Mouse (Mus musculus) kidney, postnatal 0 days (tissue): ENCODE data around the gene Dnajc7. TPM values are rescaled to one million over a fixed set of nuclear protein-coding genes. Genes with fewer than 3 reads are reported as not detected.
A peak's percentile ranks its signal among the peaks of the same experiment; 100 is the strongest.

Experiments
- ATAC-seq: fragments of 200-750 bp; cut with Nextera tagmentation; replicated peaks from 2 replicates; pipeline ENCODE4 v1.8.0; 2017; ENCODE audit warnings: low read depth, moderate number of reproducible peaks, moderate TSS enrichment, moderate library complexity; ENCODE audit not compliant: low FRiP score
- DNase-seq: peaks from one replicate; pipeline ENCODE4 v3.0.0-alpha.2; 2016; ENCODE audit warnings: low spot score
- H3K27ac ChIP-seq: fragments of 300-500 bp; sonication (generic); 2 replicates; pipeline ENCODE4 v1.5.1; 2014; ENCODE audit warnings: mild to moderate bottlenecking
- H3K27me3 ChIP-seq: fragments of 300-500 bp; sonication (generic); 2 replicates; pipeline ENCODE4 v1.6.1; 2014; ENCODE audit warnings: low read length, mixed read lengths; ENCODE audit not compliant: insufficient read depth
- H3K36me3 ChIP-seq: fragments of 300-500 bp; sonication (generic); 2 replicates; pipeline ENCODE4 v1.6.1; 2014; ENCODE audit warnings: low read length, mixed read lengths; ENCODE audit not compliant: insufficient read depth
- H3K4me1 ChIP-seq: fragments of 300-500 bp; sonication (generic); replicated peaks from 2 replicates; pipeline ENCODE4 v1.6.1; 2014; ENCODE audit warnings: antibody characterized with exemption, low read length, mixed read lengths; ENCODE audit not compliant: insufficient read depth
- H3K4me2 ChIP-seq: fragments of 300-500 bp; sonication (generic); 2 replicates; pipeline ENCODE4 v1.6.1; 2014; ENCODE audit warnings: mild to moderate bottlenecking, low read length, moderate library complexity, mixed read lengths
- H3K4me3 ChIP-seq: fragments of 300-500 bp; sonication (generic); replicated peaks from 2 replicates; pipeline ENCODE4 v1.5.1; 2014; ENCODE audit warnings: low read depth, low read length
- H3K9ac ChIP-seq: fragments of 300-500 bp; sonication (generic); 2 replicates; pipeline ENCODE4 v1.6.1; 2014; ENCODE audit warnings: low read depth, low read length
- H3K9me3 ChIP-seq: fragments of 300-500 bp; sonication (generic); replicated peaks from 2 replicates; pipeline ENCODE4 v1.6.1; 2016; ENCODE audit warnings: low read length, inconsistent platforms, mixed read lengths
- CTCF ChIP-seq: IDR thresholded peaks from 2 replicates; pipeline ENCODE4 v1.5.1; 2016; ENCODE audit warnings: antibody characterized with exemption, low read depth, mild to moderate bottlenecking, moderate library complexity
- WGBS: fragments of 180-500 bp; shearing (Covaris S2); extraction: QIAGEN DNeasy Blood & Tissue Kit; methylation state at CpG from one replicate; pipeline ENCODE4 v1.1.7; 2014; 5-methylcytosine and 5-hydroxymethylcytosine counted together
- polyA plus RNA-seq: library from polyadenylated mRNA; unstranded; fragments of >200 nt; fragmentation: Nextera tagmentation; extraction: Ambion mirVana; gene quantifications from 2 replicates; pipeline ENCODE4 v1.2.1, GENCODE M21; 2015

Dnajc7 gene
- polyA plus RNA-seq, 1 experiment from 2014 or later: 142 TPM

- ATAC-seq (no peak), DNase-seq (peak; percentile 59)
- Histone ChIP-seq H3K9me3 (no peaks in the 10 kb centered on the region), H3K27me3 (no peaks in the 10 kb centered on the region), H3K9ac (no peak overlapping the region), H3K4me2 (no peak overlapping the region; the same call in 1 of the 2 replicates), H3K4me3 (no peak overlapping the region), H3K27ac (peak overlapping the region; percentile 19; the same call in 1 of the 2 replicates), H3K36me3 (0 out of 2 replicates have a peak, but pooled peaks cover 5% of the 10 kb centered on the region), H3K4me1 (peaks cover 13% of the 10 kb centered on the region; the same call in 1 of the 2 replicates)
- 57% methylated on average over 9 of the region's 9 CpGs for WGBS
- no peak for TF ChIP-seq CTCF
These were observed 9.8 kb downstream of the Dnajc7 start for GRCm38 (mm10) chr11:100609997-100610680.

- Histone ChIP-seq H3K27ac (peak overlapping the region; percentile 5; the same call in 1 of the 2 replicates), H3K9ac (no peak overlapping the region), H3K36me3 (0 out of 2 replicates have a peak, but pooled peaks cover 5% of the 10 kb centered on the region), H3K9me3 (no peaks in the 10 kb centered on the region), H3K4me3 (no peak overlapping the region), H3K4me1 (peaks cover 13% of the 10 kb centered on the region; the same call in 1 of the 2 replicates), H3K27me3 (no peaks in the 10 kb centered on the region), H3K4me2 (no peak overlapping the region)
- TF ChIP-seq CTCF: no peak
- WGBS: 81% methylated on average over 5 of the region's 5 CpGs
- no peak for DNase-seq
- no peak for ATAC-seq
These were observed 10.5 kb downstream of the Dnajc7 start for GRCm38 (mm10) chr11:100609355-100609996.

GRCm38 (mm10) chr11:100608796-100609195 is 11.2 kb downstream of the Dnajc7 start:
- no peaks in the 10 kb centered on the region for H3K27me3 ChIP-seq
- 46% methylated on average over 4 of the region's 4 CpGs for WGBS
- no peaks in the 10 kb centered on the region for H3K9me3 ChIP-seq
- H3K4me1 ChIP-seq: peaks cover 13% of the 10 kb centered on the region; the same call in 1 of the 2 replicates
- no peak overlapping the region for H3K27ac ChIP-seq
- ATAC-seq (no peak), DNase-seq (no peak)
- no peak overlapping the region for H3K4me3 ChIP-seq
- no peak overlapping the region for H3K4me2 ChIP-seq
- H3K36me3 ChIP-seq: 0 out of 2 replicates have a peak, but pooled peaks cover 5% of the 10 kb centered on the region
- no peak for TF ChIP-seq CTCF
- no peak overlapping the region for H3K9ac ChIP-seq

DNA sequence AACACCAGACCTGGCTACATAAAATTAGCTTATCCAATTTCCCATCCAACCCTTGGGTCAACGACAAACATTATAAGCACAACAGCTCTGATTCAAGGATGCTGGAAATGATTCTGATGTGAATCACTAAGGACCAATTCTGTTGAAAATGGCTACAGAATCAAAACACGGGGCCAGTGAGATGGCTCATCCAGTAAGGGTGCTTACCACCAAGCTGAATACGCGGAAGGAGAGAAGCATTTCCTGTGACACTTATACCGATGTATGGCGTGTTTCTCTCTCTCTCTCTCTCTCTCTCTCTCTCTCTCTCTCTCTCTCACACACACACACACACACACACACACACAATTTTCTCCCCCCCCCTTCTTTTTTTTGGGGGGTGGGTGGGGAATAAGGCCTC is 12.8 kb downstream of the Dnajc7 start:
- 86% methylated on average over 6 of the region's 6 CpGs for WGBS
- H3K27me3 ChIP-seq: no peaks in the 10 kb centered on the region
- 0 out of 2 replicates have a peak, but pooled peaks cover 5% of the 10 kb centered on the region for H3K36me3 ChIP-seq
- DNase-seq (no peak), ATAC-seq (no peak)
- H3K4me3 ChIP-seq: no peak overlapping the region
- no peak overlapping the region for H3K9ac ChIP-seq
- no peak overlapping the region for H3K4me2 ChIP-seq
- no peak for TF ChIP-seq CTCF
- no peak overlapping the region for H3K27ac ChIP-seq
- H3K4me1 ChIP-seq: peaks cover 13% of the 10 kb centered on the region; the same call in 1 of the 2 replicates
- no peaks in the 10 kb centered on the region for H3K9me3 ChIP-seq

DNA sequence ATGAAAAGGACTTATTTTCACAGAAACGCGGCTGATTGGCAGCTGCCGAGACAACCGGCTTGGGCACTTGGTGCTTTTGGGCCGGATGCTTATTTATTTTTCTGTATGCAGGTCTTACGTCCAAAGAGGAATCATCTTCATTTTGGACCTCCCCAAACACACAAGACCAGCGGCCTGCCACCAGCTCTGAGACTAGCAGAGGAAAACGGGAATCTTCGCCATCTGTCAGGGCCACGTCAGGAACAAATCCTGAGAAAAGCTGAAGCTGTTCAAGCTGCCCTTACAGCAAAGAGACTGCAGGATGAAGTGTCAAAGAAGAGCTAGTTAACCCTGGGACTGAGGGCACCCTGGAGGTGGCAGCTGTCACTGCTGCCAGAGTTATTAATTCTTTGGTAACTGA is 14.5 kb downstream of the Dnajc7 start:
- H3K4me2 ChIP-seq: no peak overlapping the region
- no peaks in the 10 kb centered on the region for H3K27me3 ChIP-seq

GRCm38 (mm10) chr11:100604321-100605005 is 15.5 kb downstream of the Dnajc7 start:
- Histone ChIP-seq H3K27me3 (no peaks in the 10 kb centered on the region), H3K4me1 (0 out of 2 replicates have a peak, but pooled peaks cover 9% of the 10 kb centered on the region), H3K27ac (no peak overlapping the region), H3K4me3 (no peak overlapping the region), H3K4me2 (no peak overlapping the region), H3K9me3 (no peaks in the 10 kb centered on the region), H3K36me3 (peaks cover 19% of the 10 kb centered on the region; the same call in 1 of the 2 replicates), H3K9ac (no peak overlapping the region)
- WGBS: 74% methylated on average over 4 of the region's 4 CpGs
- ATAC-seq (no peak), DNase-seq (peak; percentile 63)
- TF ChIP-seq CTCF: no peak

More for the DNA sequence above, 14.5 kb downstream of the Dnajc7 start:
- Histone ChIP-seq H3K27ac (no peak overlapping the region), H3K9me3 (no peaks in the 10 kb centered on the region), H3K36me3 (peaks cover 11% of the 10 kb centered on the region; the same call in 1 of the 2 replicates), H3K4me3 (no peak overlapping the region), H3K4me1 (peaks cover 13% of the 10 kb centered on the region; the same call in 1 of the 2 replicates), H3K9ac (no peak overlapping the region)
- WGBS: 92% methylated on average over 10 of the region's 10 CpGs
- DNase-seq (no peak), ATAC-seq (no peak)
- TF ChIP-seq CTCF: no peak
